Mouse (Mus musculus): ENCODE measurements at regions not wholly inside any gene's neighbourhood (a gene's known extent, or its start where the extent isn't known, plus 50 kb on each side); places are given as distances from the start of the nearest gene placed in this dataset.
"Not testable (repeated sequence)": the region's sequence is repeated elsewhere in the genome, so short reads cannot be mapped to it uniquely, and the experiment has no call there.

DNA sequence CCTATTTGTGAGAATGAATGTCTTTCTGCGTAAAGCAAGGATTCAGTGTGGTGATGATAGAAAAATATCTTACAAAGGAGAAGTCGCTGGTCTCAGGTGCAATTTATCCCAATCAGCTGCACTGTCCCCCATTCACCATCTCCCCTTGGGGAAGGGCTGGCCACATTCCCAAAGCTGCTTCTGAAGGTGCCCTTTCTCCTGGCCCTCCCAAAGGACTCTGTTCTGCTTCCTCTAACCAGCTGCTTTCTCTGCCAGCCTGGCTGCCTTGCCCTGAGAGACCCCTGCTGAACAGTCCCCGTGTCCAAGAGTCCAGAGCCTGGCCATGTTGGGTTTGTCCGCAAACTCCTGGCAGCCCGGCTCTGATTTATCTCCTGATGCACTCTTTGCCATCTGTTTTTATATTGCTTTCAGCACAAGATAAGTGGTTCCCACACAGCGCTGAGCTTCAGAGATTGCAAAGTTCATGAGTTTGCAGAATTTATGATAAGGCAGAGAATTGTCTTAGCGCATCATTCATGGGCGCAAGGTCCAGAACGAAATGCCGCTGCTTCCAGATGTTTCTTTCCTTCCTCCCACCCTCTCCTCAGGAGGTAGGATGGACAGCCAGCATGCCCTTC lies 102.2 kb upstream of the Nxpe4 start:
- Histone ChIP-seq H3K9me3 (ENCODE audit: control insufficient read depth, low read length) (no peaks in the 10 kb centered on the region), H3K4me1 (replicated peaks; ENCODE audit: control insufficient read depth, insufficient read depth, low read length) (no peaks in the 10 kb centered on the region), H3K4me2 (replicated peaks; ENCODE audit: low read depth, low read length) (no peak overlapping the region), H3K4me3 (ENCODE audit: low read depth, low read length) (no peak overlapping the region), H3K36me3 (ENCODE audit: control insufficient read depth, insufficient read depth, low read length) (no peaks in the 10 kb centered on the region), H3K27ac (ENCODE audit: low read depth, low read length) (no peak overlapping the region), H3K9ac (ENCODE audit: low read depth, low read length) (no peak overlapping the region), H3K27me3 (ENCODE audit: control insufficient read depth, insufficient read depth, low read length) (no peaks in the 10 kb centered on the region)
- DNase-seq (ENCODE audit: low spot score) (no peak), ATAC-seq (ENCODE audit: low FRiP score) (no peak)
- 93% methylated on average over 10 of the region's 10 CpGs for WGBS

DNA sequence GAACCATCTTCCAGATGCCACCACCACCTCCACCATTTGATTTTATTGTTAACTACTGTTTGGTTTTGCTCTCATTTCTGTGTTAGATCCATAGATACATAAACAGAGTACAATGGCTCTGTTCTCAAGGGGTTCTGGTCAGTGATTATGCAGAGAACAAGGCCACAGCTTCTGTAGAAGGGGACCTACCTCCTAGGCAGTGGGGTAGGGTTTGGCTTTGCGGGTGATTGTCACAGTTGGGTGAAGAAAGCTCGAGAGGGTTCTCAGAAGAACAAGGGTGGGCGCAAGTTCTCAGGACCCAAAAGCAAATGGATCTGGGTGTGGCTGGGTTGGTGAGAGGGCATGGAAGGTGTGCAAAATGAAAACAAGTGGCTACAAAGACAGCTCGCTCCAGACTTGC lies 100.8 kb upstream of the Nxpe4 start:
- Histone ChIP-seq H3K4me2 (replicated peaks; ENCODE audit: low read depth, low read length) (no peak overlapping the region), H3K4me3 (ENCODE audit: low read depth, low read length) (no peak overlapping the region), H3K27me3 (ENCODE audit: control insufficient read depth, insufficient read depth, low read length) (no peaks in the 10 kb centered on the region), H3K4me1 (replicated peaks; ENCODE audit: control insufficient read depth, insufficient read depth, low read length) (no peaks in the 10 kb centered on the region), H3K9me3 (ENCODE audit: control insufficient read depth, low read length) (no peaks in the 10 kb centered on the region), H3K27ac (ENCODE audit: low read depth, low read length) (no peak overlapping the region), H3K9ac (ENCODE audit: low read depth, low read length) (no peak overlapping the region), H3K36me3 (ENCODE audit: control insufficient read depth, insufficient read depth, low read length) (no peaks in the 10 kb centered on the region)
- DNase-seq (ENCODE audit: low spot score) (no peak), ATAC-seq (ENCODE audit: low FRiP score) (no peak)
- WGBS: 82% methylated on average over 4 of the region's 4 CpGs

DNA sequence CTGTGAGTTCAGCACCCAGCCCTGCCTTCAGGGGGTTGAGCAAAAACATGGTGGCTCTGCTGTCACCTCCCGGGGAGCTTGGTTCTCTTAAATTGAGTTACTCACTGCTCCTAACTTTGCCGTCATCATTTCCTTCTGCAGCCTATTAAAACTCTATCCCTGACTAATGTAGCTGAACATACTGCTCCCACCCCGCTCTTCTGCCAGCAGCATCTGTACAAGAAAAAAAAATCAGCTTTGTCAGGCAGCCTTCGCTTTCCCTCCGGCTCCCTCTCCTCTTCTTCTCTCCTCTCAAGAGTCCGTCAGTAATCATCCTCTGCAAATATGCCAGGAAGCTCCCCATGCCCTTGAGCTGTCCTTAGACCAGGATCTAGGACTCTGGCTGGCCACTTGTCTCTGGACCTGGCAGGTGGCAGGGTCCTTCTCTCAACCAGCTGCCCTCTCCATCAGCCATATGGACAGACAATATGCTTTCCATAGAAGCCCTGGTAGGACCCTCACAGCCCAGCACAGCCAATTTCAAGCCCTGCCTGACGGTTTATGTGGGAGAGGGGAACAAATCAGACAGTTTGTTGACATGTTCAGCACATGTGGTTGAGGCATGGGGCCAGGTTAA lies 95.0 kb upstream of the Nxpe4 start:
- ATAC-seq (ENCODE audit: low FRiP score): no peak
- H3K4me1 ChIP-seq (replicated peaks; ENCODE audit: control insufficient read depth, insufficient read depth, low read length): no peaks in the 10 kb centered on the region
- 78% methylated on average over 7 of the region's 7 CpGs for WGBS
- H3K27me3 ChIP-seq (ENCODE audit: control insufficient read depth, insufficient read depth, low read length): no peaks in the 10 kb centered on the region
- no peak for DNase-seq (ENCODE audit: low spot score)
- H3K9me3 ChIP-seq (ENCODE audit: control insufficient read depth, low read length): no peaks in the 10 kb centered on the region
- no peaks in the 10 kb centered on the region for H3K36me3 ChIP-seq (ENCODE audit: control insufficient read depth, insufficient read depth, low read length)
- H3K9ac ChIP-seq (ENCODE audit: low read depth, low read length): no peak overlapping the region
- no peak overlapping the region for H3K27ac ChIP-seq (ENCODE audit: low read depth, low read length)
- no peak overlapping the region for H3K4me2 ChIP-seq (replicated peaks; ENCODE audit: low read depth, low read length)
- H3K4me3 ChIP-seq (ENCODE audit: low read depth, low read length): no peak overlapping the region

DNA sequence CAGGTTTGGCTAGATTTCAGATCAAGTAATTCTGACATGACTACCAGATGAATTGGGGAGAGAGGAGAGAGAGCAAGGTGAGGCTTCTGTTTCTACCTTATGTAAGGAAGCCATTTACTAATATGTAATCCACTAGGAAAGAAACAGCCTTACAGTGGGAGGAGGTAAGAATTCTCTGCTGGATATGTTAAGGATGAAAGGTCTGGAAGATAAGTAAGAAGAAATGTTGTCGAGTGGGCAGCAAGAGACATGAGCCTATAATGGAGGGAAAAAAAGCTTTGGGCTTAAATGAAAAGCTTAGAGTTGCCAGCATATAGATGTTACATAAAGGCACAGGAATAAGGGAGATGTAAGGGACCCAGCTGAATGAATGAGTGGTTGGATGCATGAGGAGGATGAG lies 89.2 kb upstream of the Nxpe4 start:
- WGBS: 96% methylated on average over 1 of the region's 1 CpGs
- no peak overlapping the region for H3K9ac ChIP-seq (ENCODE audit: low read depth, low read length)
- H3K27me3 ChIP-seq (ENCODE audit: control insufficient read depth, insufficient read depth, low read length): no peaks in the 10 kb centered on the region
- H3K4me3 ChIP-seq (ENCODE audit: low read depth, low read length): no peak overlapping the region
- H3K27ac ChIP-seq (ENCODE audit: low read depth, low read length): no peak overlapping the region
- H3K4me2 ChIP-seq (replicated peaks; ENCODE audit: low read depth, low read length): no peak overlapping the region
- no peak for ATAC-seq (ENCODE audit: low FRiP score)
- no peaks in the 10 kb centered on the region for H3K4me1 ChIP-seq (replicated peaks; ENCODE audit: control insufficient read depth, insufficient read depth, low read length)
- no peaks in the 10 kb centered on the region for H3K9me3 ChIP-seq (ENCODE audit: control insufficient read depth, low read length)
- H3K36me3 ChIP-seq (ENCODE audit: control insufficient read depth, insufficient read depth, low read length): no peaks in the 10 kb centered on the region
- no peak for DNase-seq (ENCODE audit: low spot score)

DNA sequence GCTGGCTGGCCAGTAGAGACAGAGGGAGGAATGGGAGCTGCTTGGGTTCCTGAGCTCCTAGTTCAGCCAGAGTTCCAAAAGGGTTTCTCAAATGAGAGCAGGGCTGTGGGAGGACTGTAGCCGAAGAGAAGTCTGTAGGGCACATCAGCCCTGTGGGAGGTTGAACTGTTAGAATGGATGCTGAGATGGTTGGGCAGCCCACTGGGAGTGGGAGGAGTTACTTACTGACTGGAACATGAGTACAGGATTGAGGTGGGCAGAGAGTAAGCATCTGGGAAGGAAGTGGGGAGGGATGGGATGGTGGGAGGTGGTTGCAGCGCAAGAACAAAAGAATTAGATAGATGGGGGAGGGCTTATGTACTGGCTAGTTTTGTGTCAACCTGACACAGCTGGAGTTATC lies 88.7 kb upstream of the Nxpe4 start:
- no peak overlapping the region for H3K9ac ChIP-seq (ENCODE audit: low read depth, low read length)
- no peaks in the 10 kb centered on the region for H3K27me3 ChIP-seq (ENCODE audit: control insufficient read depth, insufficient read depth, low read length)
- DNase-seq (ENCODE audit: low spot score) (no peak), ATAC-seq (ENCODE audit: low FRiP score) (no peak)
- WGBS: 63% methylated on average over 2 of the region's 2 CpGs
- no peak overlapping the region for H3K4me2 ChIP-seq (replicated peaks; ENCODE audit: low read depth, low read length)
- no peak overlapping the region for H3K4me3 ChIP-seq (ENCODE audit: low read depth, low read length)
- no peaks in the 10 kb centered on the region for H3K36me3 ChIP-seq (ENCODE audit: control insufficient read depth, insufficient read depth, low read length)
- no peaks in the 10 kb centered on the region for H3K9me3 ChIP-seq (ENCODE audit: control insufficient read depth, low read length)
- no peak overlapping the region for H3K27ac ChIP-seq (ENCODE audit: low read depth, low read length)
- no peaks in the 10 kb centered on the region for H3K4me1 ChIP-seq (replicated peaks; ENCODE audit: control insufficient read depth, insufficient read depth, low read length)

DNA sequence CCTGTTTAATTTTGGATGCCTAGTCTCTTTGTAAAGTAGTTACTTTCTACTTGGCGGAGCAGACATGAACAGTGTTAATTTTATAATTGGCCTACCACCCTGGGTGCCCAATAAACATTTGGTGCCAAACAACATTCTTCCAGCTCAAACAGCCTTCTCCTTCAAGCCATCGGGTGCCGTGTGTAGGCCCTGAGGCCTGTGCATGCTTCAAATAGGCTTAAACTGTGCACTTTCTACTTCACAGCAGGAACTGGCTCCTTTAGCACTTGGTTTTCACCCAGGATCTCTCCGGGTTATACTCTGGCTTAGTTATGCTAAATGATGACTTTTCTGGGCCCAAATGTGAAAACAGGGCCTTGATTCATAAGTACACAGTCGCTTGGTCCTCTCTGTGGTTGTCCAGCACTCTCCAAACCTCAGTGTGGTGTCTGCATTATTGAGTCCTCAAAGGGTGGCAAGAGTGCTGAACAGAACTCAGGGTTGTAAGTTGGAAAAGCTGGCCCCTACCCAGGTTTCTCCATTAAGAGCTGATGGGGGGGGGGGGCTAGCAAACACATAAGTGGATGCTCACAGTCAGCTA lies 86.1 kb upstream of the Nxpe4 start:
- DNase-seq (ENCODE audit: low spot score): no peak
- H3K9me3 ChIP-seq (ENCODE audit: control insufficient read depth, low read length): no peaks in the 10 kb centered on the region
- H3K4me1 ChIP-seq (replicated peaks; ENCODE audit: control insufficient read depth, insufficient read depth, low read length): no peaks in the 10 kb centered on the region
- ATAC-seq (ENCODE audit: low FRiP score): no peak
- no peak overlapping the region for H3K9ac ChIP-seq (ENCODE audit: low read depth, low read length)
- H3K27ac ChIP-seq (ENCODE audit: low read depth, low read length): no peak overlapping the region
- H3K4me2 ChIP-seq (replicated peaks; ENCODE audit: low read depth, low read length): no peak overlapping the region
- no peak overlapping the region for H3K4me3 ChIP-seq (ENCODE audit: low read depth, low read length)
- no peaks in the 10 kb centered on the region for H3K27me3 ChIP-seq (ENCODE audit: control insufficient read depth, insufficient read depth, low read length)
- WGBS: 87% methylated on average over 5 of the region's 5 CpGs
- H3K36me3 ChIP-seq (ENCODE audit: control insufficient read depth, insufficient read depth, low read length): no peaks in the 10 kb centered on the region

DNA sequence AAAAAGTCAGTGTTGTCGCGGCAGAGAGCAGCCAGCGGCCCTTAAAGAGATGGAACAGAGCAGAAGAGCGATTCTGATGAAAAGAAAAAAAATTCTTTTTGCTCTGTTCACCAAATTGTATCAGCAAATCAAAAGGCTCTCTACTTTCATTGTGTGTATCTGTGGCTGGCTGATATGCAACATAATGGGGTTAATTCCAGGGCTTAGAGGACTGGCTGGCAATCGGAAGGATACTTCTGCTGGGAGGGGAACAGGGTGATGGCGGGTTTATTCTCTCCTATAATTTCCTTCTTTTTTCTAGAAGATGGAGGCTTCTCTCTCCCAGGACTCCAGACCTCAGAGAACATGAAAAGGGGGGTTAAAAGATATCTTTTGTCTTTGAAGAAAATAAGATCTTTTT lies 79.4 kb upstream of the Nxpe4 start:
- Histone ChIP-seq H3K27me3 (ENCODE audit: control insufficient read depth, insufficient read depth, low read length) (no peaks in the 10 kb centered on the region), H3K36me3 (ENCODE audit: control insufficient read depth, insufficient read depth, low read length) (no peaks in the 10 kb centered on the region), H3K9me3 (ENCODE audit: control insufficient read depth, low read length) (no peaks in the 10 kb centered on the region), H3K4me3 (ENCODE audit: low read depth, low read length) (no peak overlapping the region), H3K27ac (ENCODE audit: low read depth, low read length) (no peak overlapping the region), H3K4me1 (replicated peaks; ENCODE audit: control insufficient read depth, insufficient read depth, low read length) (no peaks in the 10 kb centered on the region), H3K9ac (ENCODE audit: low read depth, low read length) (no peak overlapping the region), H3K4me2 (replicated peaks; ENCODE audit: low read depth, low read length) (no peak overlapping the region)
- no peak for ATAC-seq (ENCODE audit: low FRiP score)
- no peak for DNase-seq (ENCODE audit: low spot score)
- 46% methylated on average over 6 of the region's 6 CpGs for WGBS

DNA sequence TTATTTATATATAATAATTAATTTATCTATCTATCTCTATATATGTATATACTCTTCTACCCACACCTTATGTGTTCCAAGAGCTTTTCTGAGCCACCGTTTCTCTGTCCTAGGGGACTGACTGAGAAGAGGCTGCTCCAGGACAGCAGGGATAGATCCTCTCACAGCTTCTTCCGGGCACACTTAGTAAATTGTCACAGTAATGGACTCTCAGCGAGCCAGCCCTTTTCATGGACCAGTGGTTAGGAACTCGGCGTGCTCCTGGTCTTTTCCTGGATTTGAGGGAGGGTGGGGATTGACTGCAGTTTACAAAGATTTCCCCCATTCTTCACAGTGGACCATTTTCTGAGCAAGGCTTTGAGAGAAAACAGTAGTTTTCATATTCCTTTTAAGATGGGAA lies 77.6 kb upstream of the Nxpe4 start:
- not testable (repeated sequence) for H3K27ac ChIP-seq (ENCODE audit: low read depth, low read length); ATAC-seq (ENCODE audit: low FRiP score); H3K9ac ChIP-seq (ENCODE audit: low read depth, low read length); H3K27me3 ChIP-seq (ENCODE audit: control insufficient read depth, insufficient read depth, low read length); H3K36me3 ChIP-seq (ENCODE audit: control insufficient read depth, insufficient read depth, low read length); H3K9me3 ChIP-seq (ENCODE audit: control insufficient read depth, low read length); H3K4me1 ChIP-seq (replicated peaks; ENCODE audit: control insufficient read depth, insufficient read depth, low read length); DNase-seq (ENCODE audit: low spot score); H3K4me2 ChIP-seq (replicated peaks; ENCODE audit: low read depth, low read length); H3K4me3 ChIP-seq (ENCODE audit: low read depth, low read length)
- 65% methylated on average over 5 of the region's 5 CpGs for WGBS

DNA sequence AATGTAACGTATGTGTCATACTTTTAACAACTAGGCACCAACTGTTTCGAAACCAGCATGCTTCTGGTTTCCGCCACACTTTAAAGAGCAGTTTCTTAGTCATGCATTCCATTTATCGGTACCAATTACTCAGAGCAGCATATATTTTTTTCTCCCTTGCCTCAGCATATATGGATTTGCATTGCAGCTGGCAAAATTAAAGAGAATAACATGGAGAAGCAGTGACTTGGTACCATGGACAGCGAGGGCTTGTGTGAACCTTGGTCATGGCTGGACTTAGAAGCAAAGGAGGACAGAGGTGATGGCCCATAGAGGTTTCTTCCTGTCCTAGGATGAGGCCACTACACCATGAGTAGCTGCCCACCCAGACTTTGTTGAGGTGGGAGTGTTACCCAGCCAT lies 72.2 kb upstream of the Nxpe4 start:
- no peak overlapping the region for H3K27ac ChIP-seq (ENCODE audit: low read depth, low read length)
- H3K36me3 ChIP-seq (ENCODE audit: control insufficient read depth, insufficient read depth, low read length): no peaks in the 10 kb centered on the region
- no peaks in the 10 kb centered on the region for H3K4me1 ChIP-seq (replicated peaks; ENCODE audit: control insufficient read depth, insufficient read depth, low read length)
- no peak overlapping the region for H3K4me2 ChIP-seq (replicated peaks; ENCODE audit: low read depth, low read length)
- no peaks in the 10 kb centered on the region for H3K27me3 ChIP-seq (ENCODE audit: control insufficient read depth, insufficient read depth, low read length)
- DNase-seq (ENCODE audit: low spot score): no peak
- ATAC-seq (ENCODE audit: low FRiP score): no peak
- no peak overlapping the region for H3K4me3 ChIP-seq (ENCODE audit: low read depth, low read length)
- no peak overlapping the region for H3K9ac ChIP-seq (ENCODE audit: low read depth, low read length)
- H3K9me3 ChIP-seq (ENCODE audit: control insufficient read depth, low read length): no peaks in the 10 kb centered on the region
- 93% methylated on average over 5 of the region's 5 CpGs for WGBS

All from hindbrain, embryonic 11.5 days (tissue).